Mouse (Mus musculus) stomach, postnatal 0 days (tissue): Measurements from ENCODE around the gene Prox1.

Experiments
- CTCF ChIP-seq: IDR thresholded peaks from 2 replicates; pipeline ENCODE4 v1.5.1; 2016; ENCODE audit warnings: antibody characterized with exemption, low read depth, mild to moderate bottlenecking, moderate library complexity
- EP300 ChIP-seq: optimal IDR thresholded peaks from 2 replicates; pipeline ENCODE3; 2016; ENCODE audit warnings: antibody characterized with exemption

DNA sequence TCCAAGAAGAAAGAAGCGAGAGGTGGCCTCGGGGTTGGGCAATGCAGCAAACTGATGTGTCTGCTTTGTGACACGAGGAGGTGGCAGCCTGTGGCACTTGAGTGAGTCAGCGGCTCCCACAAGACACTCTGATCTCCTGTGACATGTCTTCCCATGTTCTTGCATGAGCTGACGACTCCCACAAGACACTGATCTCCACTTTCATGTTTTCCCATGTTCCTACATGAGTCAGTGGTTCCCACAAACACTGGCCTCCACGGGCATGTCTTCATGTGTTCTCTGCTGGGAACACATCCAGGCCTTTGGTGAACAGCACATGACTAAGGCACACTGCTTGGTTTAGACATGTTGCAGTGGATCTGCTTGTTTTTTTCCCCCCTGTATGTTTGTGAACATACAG, 58.8 kb downstream of the Prox1 start:
- no peak for TF ChIP-seq EP300
- no peak for TF ChIP-seq CTCF
